Mouse (Mus musculus) forebrain, embryonic 12.5 days (tissue): ENCODE results near the gene Lair1. TPM values are rescaled to one million over a fixed set of nuclear protein-coding genes. Genes with fewer than 3 reads are reported as not detected.

Experiments used
- ATAC-seq: fragments of 200-750 bp; cut with Nextera tagmentation; 2 replicates; pipeline ENCODE4 v1.8.0; 2017; ENCODE audit warnings: moderate TSS enrichment; ENCODE audit not compliant: low FRiP score
- H3K27ac ChIP-seq: fragments of 300-500 bp; sonication (generic); 2 replicates; pipeline ENCODE4 v1.5.1; 2016; ENCODE audit warnings: mild to moderate bottlenecking
- H3K27me3 ChIP-seq: fragments of 300-500 bp; sonication (generic); 2 replicates; pipeline ENCODE4 v1.6.1; 2016; ENCODE audit warnings: mild to moderate bottlenecking
- H3K36me3 ChIP-seq: fragments of 300-500 bp; sonication (generic); replicated peaks from 2 replicates; pipeline ENCODE4 v1.6.1; 2016; ENCODE audit warnings: mild to moderate bottlenecking
- H3K4me1 ChIP-seq: fragments of 300-500 bp; sonication (generic); 2 replicates; pipeline ENCODE4 v1.6.1; 2016
- H3K4me2 ChIP-seq: fragments of 300-500 bp; sonication (generic); 2 replicates; pipeline ENCODE4 v1.6.1; 2016; ENCODE audit warnings: mild to moderate bottlenecking, moderate library complexity
- H3K4me3 ChIP-seq: fragments of 300-500 bp; sonication (generic); replicated peaks from 2 replicates; pipeline ENCODE4 v1.5.1; 2016; ENCODE audit warnings: mild to moderate bottlenecking
- H3K9ac ChIP-seq: fragments of 300-500 bp; sonication (generic); 2 replicates; pipeline ENCODE4 v1.6.1; 2016; ENCODE audit warnings: mild to moderate bottlenecking
- H3K9me3 ChIP-seq: fragments of 300-500 bp; sonication (generic); 2 replicates; pipeline ENCODE4 v1.6.1; 2016
- whole genome bisulfite sequencing: fragments of 180-500 bp; shearing (Covaris S2); methylation state at CpG from one replicate; pipeline ENCODE4 v1.1.7; 2016; 5-methylcytosine and 5-hydroxymethylcytosine counted together
- polyA plus RNA-seq: library from polyadenylated mRNA; unstranded; fragments of >200 nt; fragmentation: Nextera tagmentation; extraction: Ambion mirVana; gene quantifications from 2 replicates; pipeline ENCODE4 v1.2.1, GENCODE M21; 2016

Lair1 gene
- polyA plus RNA-seq = 1.9 and 2.4 TPM in 2 replicates

DNA sequence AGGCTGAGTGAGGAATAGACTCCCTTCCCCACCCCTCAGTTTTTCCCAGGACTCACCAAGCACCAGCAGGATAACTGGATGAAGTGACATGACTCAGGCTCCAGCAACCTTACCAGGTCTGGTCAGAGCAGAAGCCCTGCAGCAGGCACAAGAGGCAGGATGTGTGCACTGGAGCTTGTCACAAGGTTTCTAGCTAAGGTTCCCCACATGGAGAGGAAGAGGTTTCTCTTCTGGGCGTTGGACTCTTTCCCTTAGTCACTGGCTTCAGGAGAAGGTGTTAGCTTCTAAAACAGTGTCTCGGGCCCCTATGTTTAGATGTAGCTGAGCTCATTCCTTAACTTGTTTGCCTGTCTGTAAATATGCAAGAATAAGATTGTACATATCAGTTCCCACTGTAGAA lies at the start of gene Lair1:
TSS of gene Lair1 (minus strand) at position 192 of the 400 bp plus-strand sequence.
- Histone ChIP-seq H3K36me3 (no peaks in the 10 kb centered on the region), H3K4me3 (no peak within 1 kb of the TSS), H3K4me2 (no peak within 1 kb of the TSS), H3K27ac (no peak within 1 kb of the TSS), H3K9me3 (no peaks in the 10 kb centered on the region), H3K4me1 (no peaks in the 10 kb centered on the region), H3K9ac (no peak within 1 kb of the TSS), H3K27me3 (no peaks in the 10 kb centered on the region)
- no peak for ATAC-seq
- WGBS = 86% methylated on average over 2 of the region's 2 CpGs

DNA sequence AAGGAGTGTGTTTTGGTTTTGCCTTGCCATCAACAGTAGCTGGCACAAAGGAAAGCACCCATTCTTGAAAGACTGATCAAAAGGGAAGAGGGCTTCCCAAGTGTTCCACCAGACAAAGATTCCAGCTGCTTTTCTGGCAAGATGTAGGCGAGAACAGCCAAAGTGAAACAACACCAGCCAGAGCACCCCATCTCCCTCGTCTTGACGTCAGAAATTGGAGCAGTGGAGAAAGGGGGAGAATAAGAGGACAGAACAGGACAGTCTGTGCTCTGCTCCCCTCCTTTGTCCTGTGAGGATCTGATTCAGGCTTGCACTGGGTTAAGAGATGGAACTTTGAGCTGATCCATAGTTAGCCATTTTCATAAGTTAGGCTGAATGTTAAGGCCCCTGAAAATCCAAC lies 48.8 kb upstream of the Lair1 start:
- peaks cover 2% of the 10 kb centered on the region; the same call in 1 of the 2 replicates for H3K4me1 ChIP-seq
- 54% methylated on average over 3 of the region's 3 CpGs for WGBS
- no peak for ATAC-seq

DNA sequence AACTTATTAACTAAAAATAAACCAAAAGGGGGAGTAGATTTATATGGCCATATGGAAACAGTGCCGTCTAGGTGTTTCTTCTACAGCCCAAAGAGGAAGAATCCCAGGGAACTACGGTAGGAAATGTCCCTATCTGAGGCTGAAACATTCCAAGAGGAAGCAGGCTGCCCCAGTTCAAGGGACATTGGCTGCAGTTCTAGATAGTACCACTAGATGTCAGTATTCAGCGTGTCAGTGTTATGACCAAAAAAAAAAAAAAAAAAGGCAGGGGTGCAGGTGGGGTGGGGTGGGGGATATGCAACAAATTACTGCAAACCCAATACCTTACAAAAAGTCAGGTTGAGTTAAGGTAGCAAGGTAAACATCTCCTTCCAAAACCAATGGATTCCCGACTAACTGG lies 40.4 kb upstream of the Lair1 start:
- H3K4me2 ChIP-seq = no peak overlapping the region
- no peak for ATAC-seq
- no peaks in the 10 kb centered on the region for H3K9me3 ChIP-seq
- WGBS = 15% methylated on average over 4 of the region's 4 CpGs
- H3K4me3 ChIP-seq = no peak overlapping the region
- no peak overlapping the region for H3K9ac ChIP-seq
- no peaks in the 10 kb centered on the region for H3K4me1 ChIP-seq
- H3K27ac ChIP-seq = no peak overlapping the region
- H3K27me3 ChIP-seq = no peaks in the 10 kb centered on the region
- no peaks in the 10 kb centered on the region for H3K36me3 ChIP-seq

More for the DNA sequence above, 48.8 kb upstream of the Lair1 start:
- H3K27ac ChIP-seq = 0 out of 2 replicates have a peak overlapping the region, but pooled peaks have one; percentile 13
- H3K4me2 ChIP-seq = no peak overlapping the region
- no peaks in the 10 kb centered on the region for H3K27me3 ChIP-seq
- no peak overlapping the region for H3K4me3 ChIP-seq
- H3K9ac ChIP-seq = no peak overlapping the region
- no peaks in the 10 kb centered on the region for H3K36me3 ChIP-seq
- H3K9me3 ChIP-seq = no peaks in the 10 kb centered on the region

DNA sequence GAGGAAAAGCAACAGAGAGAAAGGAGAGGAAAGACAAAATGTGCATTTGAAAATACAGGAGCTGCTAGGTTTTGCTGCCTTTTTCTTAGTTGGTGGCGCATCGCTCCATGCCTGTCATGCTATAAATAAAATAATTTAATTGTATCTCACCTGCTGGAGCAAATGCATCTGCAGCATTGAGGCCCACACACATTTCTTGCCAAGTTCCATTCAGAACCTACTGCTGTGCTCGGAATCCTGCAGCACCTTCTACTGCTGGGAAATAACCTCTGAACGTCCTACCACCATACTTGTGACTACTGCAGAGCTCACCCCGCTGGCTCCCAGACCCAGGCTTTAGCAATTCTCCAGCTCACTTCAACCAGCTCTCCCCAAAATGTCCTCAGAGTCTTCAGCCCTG lies 38.1 kb upstream of the Lair1 start:
- no peak overlapping the region for H3K4me2 ChIP-seq
- 81% methylated on average over 5 of the region's 5 CpGs for WGBS
- no peaks in the 10 kb centered on the region for H3K36me3 ChIP-seq
- H3K27ac ChIP-seq = no peak overlapping the region
- H3K9me3 ChIP-seq = no peaks in the 10 kb centered on the region
- no peaks in the 10 kb centered on the region for H3K27me3 ChIP-seq
- no peak overlapping the region for H3K9ac ChIP-seq
- no peaks in the 10 kb centered on the region for H3K4me1 ChIP-seq
- ATAC-seq = no peak
- no peak overlapping the region for H3K4me3 ChIP-seq

DNA sequence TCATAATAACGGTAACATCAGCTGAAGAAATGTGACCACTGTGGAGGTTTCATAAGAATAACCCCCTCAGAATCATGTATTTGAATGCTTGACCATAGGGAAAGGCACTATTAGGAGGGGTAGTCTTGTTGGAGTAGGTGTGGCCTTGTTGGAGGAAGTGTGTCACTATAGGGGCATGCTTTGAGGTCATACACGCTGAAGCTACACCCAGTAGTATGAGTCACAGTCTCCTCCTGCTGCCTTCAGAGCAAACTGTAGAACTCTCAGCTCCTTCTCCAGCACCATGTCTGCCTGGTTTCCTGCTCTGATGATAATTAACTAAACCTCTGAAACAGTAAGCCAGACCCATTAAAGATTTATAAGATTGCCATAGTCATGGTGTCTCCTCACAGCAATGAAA lies 35.8 kb upstream of the Lair1 start:
- no peak overlapping the region for H3K4me3 ChIP-seq
- H3K4me2 ChIP-seq = no peak overlapping the region
- ATAC-seq = no peak
- H3K9me3 ChIP-seq = no peaks in the 10 kb centered on the region
- no peak overlapping the region for H3K27ac ChIP-seq
- H3K9ac ChIP-seq = no peak overlapping the region
- 83% methylated on average over 2 of the region's 2 CpGs for WGBS
- H3K36me3 ChIP-seq = no peaks in the 10 kb centered on the region
- no peaks in the 10 kb centered on the region for H3K4me1 ChIP-seq
- H3K27me3 ChIP-seq = no peaks in the 10 kb centered on the region

DNA sequence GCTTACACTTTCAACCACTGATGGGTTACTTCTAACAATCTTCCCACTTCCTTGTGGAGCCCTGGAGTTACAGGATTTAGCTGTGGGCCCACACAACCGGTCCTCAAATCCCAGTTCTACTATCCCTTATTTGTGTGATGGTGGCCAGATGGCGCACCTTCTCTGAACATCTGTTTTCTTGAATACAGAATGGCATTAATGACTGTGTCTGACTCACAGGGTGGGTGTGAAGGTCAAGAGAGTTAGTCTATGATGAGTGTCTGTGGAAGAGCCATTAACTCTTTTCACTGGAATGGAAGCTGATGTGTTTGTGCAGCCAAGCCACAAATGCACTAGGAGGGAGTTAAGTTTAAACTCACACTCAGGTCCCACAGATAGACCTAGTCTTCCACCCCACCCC lies 35.3 kb upstream of the Lair1 start:
- H3K4me1 ChIP-seq = no peaks in the 10 kb centered on the region
- H3K36me3 ChIP-seq = no peaks in the 10 kb centered on the region
- H3K27ac ChIP-seq = no peak overlapping the region
- H3K9ac ChIP-seq = no peak overlapping the region
- H3K27me3 ChIP-seq = no peaks in the 10 kb centered on the region
- no peaks in the 10 kb centered on the region for H3K9me3 ChIP-seq
- H3K4me2 ChIP-seq = no peak overlapping the region
- no peak overlapping the region for H3K4me3 ChIP-seq
- no peak for ATAC-seq
- WGBS = 88% methylated on average over 2 of the region's 2 CpGs

DNA sequence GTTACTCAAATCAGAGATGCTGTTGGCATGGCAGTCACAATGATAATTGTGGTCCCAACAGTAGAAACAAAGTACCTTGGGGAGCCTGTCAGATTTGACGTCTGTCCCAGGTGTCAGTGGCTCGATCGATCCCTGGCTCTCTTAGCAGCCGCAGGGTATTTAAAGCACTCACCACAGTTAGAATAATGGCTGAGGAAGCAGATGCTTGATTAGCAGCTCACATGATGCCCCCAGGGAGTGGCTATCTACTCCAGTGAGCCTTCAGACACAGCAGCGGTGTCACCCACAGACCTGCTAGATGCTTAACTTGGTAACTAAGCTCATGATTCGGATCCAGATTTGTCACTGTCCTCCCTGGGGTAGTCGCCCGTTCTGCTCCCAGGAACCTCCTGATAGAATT lies 28.2 kb upstream of the Lair1 start:
- no peak overlapping the region for H3K4me2 ChIP-seq
- no peaks in the 10 kb centered on the region for H3K27me3 ChIP-seq
- H3K4me3 ChIP-seq = no peak overlapping the region
- no peak for ATAC-seq
- H3K9me3 ChIP-seq = no peaks in the 10 kb centered on the region
- H3K36me3 ChIP-seq = no peaks in the 10 kb centered on the region
- H3K27ac ChIP-seq = no peak overlapping the region
- H3K4me1 ChIP-seq = no peaks in the 10 kb centered on the region
- H3K9ac ChIP-seq = no peak overlapping the region
- 63% methylated on average over 8 of the region's 8 CpGs for WGBS

DNA sequence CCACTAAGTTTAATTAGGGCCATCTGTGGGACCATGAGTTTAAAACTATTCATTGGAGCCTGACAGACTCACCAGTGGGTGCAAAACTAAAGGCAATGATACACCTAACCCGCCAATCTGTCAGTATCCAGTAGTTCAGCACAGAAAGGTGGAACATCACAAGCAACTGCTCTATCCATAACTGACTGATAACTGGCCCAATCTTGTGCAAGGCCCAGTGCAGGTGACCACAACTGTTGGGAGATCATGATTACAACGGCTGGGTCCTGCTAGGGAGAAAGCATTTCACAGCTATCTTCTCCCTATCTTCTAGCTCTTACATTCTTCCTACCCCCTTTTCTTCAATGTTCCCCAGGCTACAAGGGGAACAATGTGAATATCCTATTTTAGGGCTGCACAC lies 25.7 kb upstream of the Lair1 start:
- no peak overlapping the region for H3K27ac ChIP-seq
- H3K27me3 ChIP-seq = no peaks in the 10 kb centered on the region
- no peak overlapping the region for H3K4me3 ChIP-seq
- no peak overlapping the region for H3K9ac ChIP-seq
- no peaks in the 10 kb centered on the region for H3K4me1 ChIP-seq
- 78% methylated on average over 2 of the region's 2 CpGs for WGBS
- H3K9me3 ChIP-seq = no peaks in the 10 kb centered on the region
- H3K4me2 ChIP-seq = no peak overlapping the region
- H3K36me3 ChIP-seq = no peaks in the 10 kb centered on the region
- no peak for ATAC-seq

DNA sequence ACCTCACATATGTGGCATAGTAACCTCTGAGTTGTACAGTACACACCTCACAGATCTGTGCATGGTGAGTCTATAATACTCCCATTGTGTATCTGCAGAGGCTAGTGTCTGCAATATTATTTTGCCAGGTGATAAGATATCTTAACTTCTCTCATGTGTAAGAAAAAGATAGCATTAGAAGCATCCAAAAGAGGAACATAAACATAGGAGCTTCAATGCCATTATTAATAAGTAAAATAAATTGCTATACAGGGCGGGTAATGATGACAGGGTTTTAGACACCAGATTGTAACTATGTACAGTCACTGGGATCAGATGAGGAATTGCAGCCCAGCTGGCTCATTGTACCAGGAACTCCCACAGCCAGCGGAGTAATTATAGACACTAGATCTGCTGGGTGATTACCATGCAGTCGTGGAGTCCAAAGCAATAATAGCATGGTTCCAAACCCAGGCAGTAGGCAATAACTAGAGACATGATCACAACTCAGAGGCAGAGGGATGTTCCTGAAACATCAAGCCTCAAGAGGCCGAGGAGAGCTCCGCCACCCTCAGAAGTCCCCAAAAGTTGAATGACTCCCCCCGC lies 25.0 kb upstream of the Lair1 start:
- Histone ChIP-seq H3K36me3 (no peaks in the 10 kb centered on the region), H3K9me3 (no peaks in the 10 kb centered on the region), H3K27me3 (no peaks in the 10 kb centered on the region), H3K27ac (no peak overlapping the region), H3K4me3 (no peak overlapping the region), H3K9ac (no peak overlapping the region), H3K4me2 (no peak overlapping the region), H3K4me1 (no peaks in the 10 kb centered on the region)
- no peak for ATAC-seq
- WGBS = 83% methylated on average over 6 of the region's 6 CpGs

DNA sequence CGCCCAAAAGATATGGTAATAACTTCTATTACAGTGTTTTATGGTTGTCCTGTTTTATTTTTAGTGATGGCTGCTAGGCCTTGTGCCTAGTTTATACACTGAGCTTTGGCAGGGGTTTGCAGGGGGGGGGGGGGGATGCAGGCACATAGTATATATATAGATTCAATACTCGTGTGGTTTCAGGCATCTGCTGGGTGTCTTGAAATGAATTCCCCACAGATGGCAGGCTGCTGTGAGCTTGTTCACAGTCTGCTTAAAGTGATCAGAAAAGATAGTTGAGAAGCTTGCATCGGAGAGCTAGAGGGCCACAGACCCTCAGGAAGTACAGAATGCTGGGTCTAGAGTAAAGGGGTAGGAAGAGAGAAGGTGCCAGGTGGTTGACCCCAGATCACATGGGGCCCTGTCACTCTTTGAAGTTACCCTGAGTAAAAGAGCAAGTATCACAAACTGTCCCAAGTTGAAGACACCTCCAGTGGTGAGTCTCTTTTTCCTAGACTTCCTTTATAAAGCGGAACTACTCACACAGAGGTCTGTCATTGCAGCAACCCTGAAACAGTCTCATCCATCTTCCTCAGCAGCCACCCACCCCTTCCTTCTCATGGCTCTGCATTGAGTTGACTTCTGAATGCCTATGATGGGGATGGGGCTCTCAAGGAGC lies 24.4 kb upstream of the Lair1 start:
- 85% methylated on average over 4 of the region's 4 CpGs for WGBS
- H3K4me3 ChIP-seq = no peak overlapping the region
- ATAC-seq = no peak
- no peaks in the 10 kb centered on the region for H3K4me1 ChIP-seq
- H3K9ac ChIP-seq = no peak overlapping the region
- no peaks in the 10 kb centered on the region for H3K36me3 ChIP-seq
- H3K27ac ChIP-seq = no peak overlapping the region
- H3K9me3 ChIP-seq = no peaks in the 10 kb centered on the region
- H3K4me2 ChIP-seq = no peak overlapping the region
- H3K27me3 ChIP-seq = no peaks in the 10 kb centered on the region

DNA sequence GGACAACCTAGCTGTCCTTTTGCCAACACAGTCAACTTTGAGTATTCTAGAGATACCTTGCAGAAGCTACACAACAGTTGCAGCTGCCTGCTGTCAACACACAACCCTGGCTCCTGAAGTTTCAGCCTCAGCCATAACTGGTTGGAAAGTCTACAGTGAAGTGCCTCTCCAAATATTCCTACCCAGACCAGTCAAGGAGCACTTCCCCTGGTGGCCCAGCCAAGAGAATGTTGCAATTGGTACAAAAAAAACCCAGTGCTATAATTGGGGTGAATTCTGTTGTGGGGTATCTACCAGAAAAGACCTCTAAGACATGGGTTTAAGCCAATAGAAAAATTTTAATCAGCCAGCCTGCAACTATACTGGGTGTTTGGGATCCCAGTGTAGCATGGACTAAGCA lies 22.6 kb upstream of the Lair1 start:
- no peaks in the 10 kb centered on the region for H3K27me3 ChIP-seq
- no peak for ATAC-seq
- H3K27ac ChIP-seq = no peak overlapping the region
- H3K9me3 ChIP-seq = no peaks in the 10 kb centered on the region
- H3K9ac ChIP-seq = no peak overlapping the region
- H3K36me3 ChIP-seq = no peaks in the 10 kb centered on the region
- H3K4me2 ChIP-seq = no peak overlapping the region
- H3K4me1 ChIP-seq = no peaks in the 10 kb centered on the region
- no peak overlapping the region for H3K4me3 ChIP-seq

DNA sequence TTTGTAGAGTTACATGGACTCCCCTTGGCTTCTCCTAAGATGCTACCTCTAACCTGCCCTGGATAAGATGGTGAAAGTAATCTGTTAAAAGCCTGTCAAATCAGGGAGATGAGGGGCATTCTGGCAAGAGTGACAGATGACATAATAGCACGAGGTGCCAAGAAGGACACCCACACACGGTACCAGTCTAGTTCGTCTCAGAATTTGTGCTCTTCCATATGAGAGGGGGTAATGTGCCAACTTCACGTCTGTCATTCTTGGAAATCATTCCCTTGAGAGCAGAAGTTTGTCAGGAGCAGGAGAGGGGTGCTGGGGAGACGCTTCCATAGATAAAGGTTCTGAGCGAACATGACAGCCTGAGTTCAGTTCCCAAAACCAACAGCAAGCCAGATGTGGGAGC lies 21.2 kb upstream of the Lair1 start:
- no peaks in the 10 kb centered on the region for H3K4me1 ChIP-seq
- no peak overlapping the region for H3K4me3 ChIP-seq
- H3K9ac ChIP-seq = no peak overlapping the region
- no peak overlapping the region for H3K27ac ChIP-seq
- H3K9me3 ChIP-seq = no peaks in the 10 kb centered on the region
- no peaks in the 10 kb centered on the region for H3K27me3 ChIP-seq
- no peak for ATAC-seq
- 81% methylated on average over 6 of the region's 6 CpGs for WGBS
- H3K4me2 ChIP-seq = no peak overlapping the region
- no peaks in the 10 kb centered on the region for H3K36me3 ChIP-seq

DNA sequence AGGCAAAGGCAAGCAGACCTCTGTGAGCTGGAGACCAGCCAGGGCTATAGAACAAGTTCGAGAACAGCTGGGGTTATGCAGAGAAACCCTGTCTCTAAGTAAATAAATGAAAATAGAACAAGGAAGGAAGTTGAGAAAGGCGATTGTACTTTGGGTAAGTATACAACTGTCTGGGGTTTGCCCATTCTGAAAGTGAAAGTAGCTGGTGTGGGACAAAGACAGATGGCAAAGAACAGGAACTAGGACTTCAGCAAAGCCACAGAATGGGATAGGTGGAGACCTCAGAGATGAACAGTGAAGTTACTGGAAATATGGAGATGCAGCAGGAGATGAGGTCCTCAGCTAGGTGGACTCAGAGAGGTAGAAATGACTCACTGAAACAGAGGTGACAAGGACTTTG lies 19.8 kb upstream of the Lair1 start:
- H3K27ac ChIP-seq = no peak overlapping the region
- H3K9me3 ChIP-seq = no peaks in the 10 kb centered on the region
- ATAC-seq = no peak
- no peak overlapping the region for H3K9ac ChIP-seq
- no peak overlapping the region for H3K4me3 ChIP-seq
- 77% methylated on average over 2 of the region's 2 CpGs for WGBS
- H3K36me3 ChIP-seq = no peaks in the 10 kb centered on the region
- H3K4me1 ChIP-seq = no peaks in the 10 kb centered on the region
- H3K27me3 ChIP-seq = no peaks in the 10 kb centered on the region
- H3K4me2 ChIP-seq = no peak overlapping the region
